Mouse (Mus musculus): ENCODE results near the gene Lmtk3.
A peak's percentile ranks its signal among the peaks of the same experiment; 100 is the strongest.

Gene Lmtk3

DNA sequence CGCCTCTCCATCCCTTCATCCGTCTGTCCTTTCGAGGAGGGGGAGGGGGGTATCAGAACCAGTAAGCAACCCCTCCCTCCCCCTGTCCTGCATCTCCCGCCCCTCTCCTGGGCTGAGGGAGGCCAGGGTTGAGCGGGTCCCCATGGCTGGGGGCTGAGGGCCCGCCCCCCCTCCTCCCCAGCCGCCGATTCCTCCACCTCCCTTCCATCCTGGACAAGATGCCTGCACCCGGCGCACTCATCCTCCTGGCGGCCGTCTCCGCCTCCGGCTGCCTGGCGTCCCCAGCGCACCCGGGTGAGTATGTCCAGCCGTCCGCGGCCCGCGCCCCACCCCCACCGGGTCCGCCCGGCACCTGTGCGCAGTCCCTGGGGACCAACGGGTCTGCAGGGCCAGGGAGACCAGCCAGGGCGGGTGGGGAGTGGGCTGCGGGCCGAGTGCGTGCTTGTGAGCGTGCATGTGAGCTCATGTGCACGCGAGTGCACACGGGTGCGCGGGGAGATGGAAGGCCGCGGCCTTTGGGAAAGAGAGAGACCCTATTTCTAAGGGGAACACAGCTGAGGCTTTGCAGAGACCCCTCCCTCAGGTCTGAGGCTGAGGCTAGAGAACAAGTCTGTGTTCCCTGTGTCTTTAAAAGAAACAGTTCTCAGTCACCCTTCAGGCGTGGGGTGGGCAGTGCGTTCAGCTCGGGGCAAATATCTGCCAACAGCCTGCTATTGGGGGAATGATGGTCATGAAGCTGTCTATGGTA, 2.0 kb downstream of the Lmtk3 start:
- DNase-seq, result no peak

DNA sequence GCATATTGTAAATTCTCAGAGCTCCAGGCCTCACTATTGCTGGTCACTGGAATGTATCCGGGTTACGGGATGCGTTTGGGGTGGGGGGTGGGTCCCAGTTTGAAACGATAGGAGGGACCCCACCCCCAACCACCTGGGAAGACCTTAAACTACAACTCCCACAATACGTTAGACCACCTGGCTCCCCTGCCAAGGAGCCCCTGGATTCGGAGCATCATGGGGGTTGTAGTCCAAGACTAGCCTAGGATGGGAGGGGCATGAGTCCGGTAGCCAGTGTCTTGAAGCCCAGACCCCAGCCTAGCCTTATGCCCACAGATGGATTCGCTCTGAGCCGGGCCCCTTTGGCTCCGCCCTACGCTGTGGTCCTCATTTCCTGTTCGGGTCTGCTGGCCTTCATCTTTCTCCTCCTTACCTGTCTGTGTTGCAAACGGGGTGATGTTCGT, 2.6 kb downstream of the Lmtk3 start:
- DNase-seq, result no peak

GRCm38 (mm10) chr7:45786661-45787413, 3.3 kb downstream of the Lmtk3 start:
- DNase-seq, result no peak

DNA sequence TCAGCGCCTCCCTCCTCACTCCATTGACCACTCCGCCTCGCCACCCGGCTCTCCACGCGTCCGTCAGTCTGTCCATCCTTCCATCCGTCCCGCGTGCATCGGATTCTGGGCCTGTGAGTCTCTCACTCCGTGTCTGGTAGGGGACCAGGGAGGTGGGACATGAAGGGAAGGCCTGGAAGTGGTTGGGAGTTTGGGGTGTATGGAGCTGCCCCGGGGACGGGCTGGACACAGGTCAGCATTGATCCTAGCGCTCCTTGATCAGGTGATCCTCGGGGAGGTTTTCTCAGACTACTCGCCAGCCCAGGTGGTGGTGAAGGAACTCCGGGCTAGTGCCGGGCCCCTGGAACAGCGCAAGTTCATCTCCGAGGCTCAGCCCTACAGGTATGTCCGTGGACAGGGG, 4.1 kb downstream of the Lmtk3 start:
- DNase-seq, result no peak

DNA sequence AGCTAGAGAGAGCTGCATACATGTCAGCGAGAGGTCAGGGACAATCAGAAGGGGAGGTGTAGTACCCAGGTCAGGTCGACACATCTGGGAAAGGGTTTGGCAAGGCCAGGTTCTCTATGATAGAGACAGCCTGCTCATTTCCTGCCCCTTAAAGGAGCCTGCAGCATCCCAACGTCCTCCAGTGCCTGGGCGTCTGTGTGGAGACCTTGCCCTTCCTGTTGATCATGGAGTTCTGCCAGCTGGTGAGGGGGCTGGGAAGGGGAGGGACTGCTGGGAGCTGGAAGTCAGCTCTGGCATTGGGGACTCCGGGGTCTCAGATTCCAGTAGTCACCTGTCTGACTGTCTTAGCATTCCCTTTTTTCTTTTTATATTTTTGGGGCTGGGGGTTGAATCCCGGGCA, 7.2 kb downstream of the Lmtk3 start:
- no peak for DNase-seq

- DNase-seq, result no peak
These were observed 8.4 kb downstream of the Lmtk3 start for GRCm38 (mm10) chr7:45791756-45792490.

GRCm38 (mm10) chr7:45793240-45793639, 9.7 kb downstream of the Lmtk3 start:
- DNase-seq, result no peak

GRCm38 (mm10) chr7:45793969-45794585, 10.5 kb downstream of the Lmtk3 start:
- no peak for DNase-seq

GRCm38 (mm10) chr7:45794971-45795370, 11.4 kb downstream of the Lmtk3 start:
- DNase-seq, result no peak

GRCm38 (mm10) chr7:45796950-45797349, 13.4 kb downstream of the Lmtk3 start:
- no peak for DNase-seq

GRCm38 (mm10) chr7:45797661-45798510, 14.3 kb downstream of the Lmtk3 start:
- DNase-seq, result no peak

DNA sequence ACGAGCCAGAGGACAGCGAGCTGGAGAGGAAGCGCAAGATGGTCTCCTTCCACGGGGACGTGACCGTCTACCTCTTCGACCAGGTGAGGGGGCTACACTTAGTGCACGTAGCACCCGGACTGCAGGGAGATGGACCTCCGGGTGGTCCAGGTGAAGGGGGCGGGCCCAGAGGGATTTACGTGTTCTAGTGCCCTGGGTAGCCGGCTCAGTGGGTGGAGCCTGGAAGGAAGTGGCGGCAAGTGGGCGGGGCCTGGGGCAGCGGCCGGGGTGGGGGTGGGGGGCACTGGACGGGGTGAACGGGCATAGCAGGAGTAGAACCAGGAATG, 14.9 kb downstream of the Lmtk3 start:
- peak; percentile 36 to 53 for DNase-seq

- DNase-seq, result no peak
These were observed 15.4 kb downstream of the Lmtk3 start for GRCm38 (mm10) chr7:45798931-45799330.

GRCm38 (mm10) chr7:45800001-45800400, 16.5 kb downstream of the Lmtk3 start:
- DNase-seq, result no peak

DNA sequence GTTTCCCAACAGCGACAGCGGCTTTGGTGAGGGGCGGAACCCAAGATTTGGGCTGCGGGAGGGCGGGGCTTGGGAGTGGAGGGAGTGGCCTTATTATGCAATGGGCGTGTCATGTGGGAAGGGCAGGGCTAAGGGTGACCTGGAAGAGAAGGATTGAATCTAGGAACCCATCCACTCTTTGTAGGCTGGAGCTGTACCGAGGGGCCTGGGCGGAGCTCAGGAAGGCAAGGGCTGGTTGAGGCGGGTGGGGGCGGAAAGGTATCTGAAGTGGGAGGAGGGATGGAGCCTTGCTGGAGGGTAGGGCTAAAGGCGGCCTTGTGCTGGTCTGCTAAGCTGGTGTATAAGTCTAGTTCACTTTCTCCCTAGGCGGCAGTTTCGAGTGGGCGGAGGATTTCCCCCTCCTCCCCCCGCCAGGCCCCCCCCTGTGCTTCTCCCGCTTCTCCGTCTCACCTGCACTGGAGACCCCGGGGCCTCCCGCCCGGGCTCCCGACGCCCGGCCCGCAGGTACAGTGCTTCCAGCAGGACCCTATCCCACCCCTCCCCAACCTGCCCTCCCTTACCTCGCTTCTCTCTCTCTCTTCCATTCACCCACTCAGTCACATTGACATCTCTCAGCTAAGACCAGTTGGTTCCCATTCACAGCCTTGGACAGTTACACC, 17.1 kb downstream of the Lmtk3 start:
- DNase-seq, result peak; percentile 39 to 54

DNA sequence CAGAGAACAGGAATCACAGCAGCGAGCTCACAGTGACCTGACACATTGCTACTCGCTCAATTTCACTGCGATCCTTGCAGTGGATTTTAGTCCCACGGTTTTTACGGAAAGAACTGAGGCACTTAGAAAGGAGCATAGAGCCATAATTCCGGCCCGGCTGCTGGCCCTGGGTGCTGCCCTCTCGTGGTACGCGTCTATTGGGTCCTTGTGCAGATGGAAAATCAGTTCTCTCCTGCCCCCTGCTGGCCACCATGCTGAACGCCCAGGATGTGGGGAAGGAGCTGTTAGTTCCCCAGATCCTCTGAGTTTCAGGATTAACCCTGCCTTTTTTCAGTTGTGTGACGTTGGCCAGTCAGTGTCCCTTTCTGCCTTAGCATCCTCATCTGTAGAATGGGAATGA, 17.8 kb downstream of the Lmtk3 start:
- peak; percentile 81 to 94 for DNase-seq

- no peak for DNase-seq
These were observed 19.0 kb downstream of the Lmtk3 start for GRCm38 (mm10) chr7:45802551-45802950.

DNA sequence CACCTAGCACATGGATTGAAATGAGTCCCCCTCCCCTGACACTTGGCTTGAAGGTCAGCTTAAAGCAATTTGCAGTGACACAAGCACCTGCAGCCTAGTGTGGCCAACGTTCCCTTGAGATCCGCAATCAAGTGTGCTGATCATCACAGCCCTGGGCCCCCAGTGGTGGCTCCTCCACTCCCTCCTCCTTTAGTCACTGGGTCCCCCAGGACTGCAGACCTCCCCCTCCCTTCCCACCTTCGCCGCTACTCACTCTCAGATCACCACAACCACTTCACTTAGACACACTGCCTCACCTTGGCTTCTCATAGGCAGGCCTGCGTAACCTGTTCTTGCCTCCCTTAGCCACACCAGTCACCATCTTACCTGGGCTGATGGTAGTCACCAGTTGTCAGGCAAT, 22.4 kb downstream of the Lmtk3 start:
- no peak for DNase-seq

DNA sequence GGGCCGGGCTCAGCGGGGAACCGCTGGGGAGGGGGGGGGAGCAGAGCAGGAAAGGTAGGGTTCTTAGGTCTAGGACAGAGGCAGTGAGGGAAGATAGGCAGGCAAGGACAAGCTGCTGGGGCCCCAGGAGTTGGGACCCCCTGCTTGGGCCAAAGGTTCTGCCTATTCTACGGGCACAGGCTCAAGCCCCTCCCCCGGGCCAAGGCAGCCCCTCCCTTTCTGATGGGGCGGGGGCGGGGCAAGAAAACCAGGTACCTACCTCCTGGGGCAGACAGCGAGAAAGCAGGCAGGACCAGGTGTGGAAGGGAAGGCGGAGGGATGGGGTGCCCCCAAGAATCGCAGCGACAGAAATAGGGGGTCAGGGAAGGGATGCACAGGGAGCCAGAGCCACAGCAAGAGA, 24.9 kb downstream of the Lmtk3 start:
- DNase-seq, result no peak

DNA sequence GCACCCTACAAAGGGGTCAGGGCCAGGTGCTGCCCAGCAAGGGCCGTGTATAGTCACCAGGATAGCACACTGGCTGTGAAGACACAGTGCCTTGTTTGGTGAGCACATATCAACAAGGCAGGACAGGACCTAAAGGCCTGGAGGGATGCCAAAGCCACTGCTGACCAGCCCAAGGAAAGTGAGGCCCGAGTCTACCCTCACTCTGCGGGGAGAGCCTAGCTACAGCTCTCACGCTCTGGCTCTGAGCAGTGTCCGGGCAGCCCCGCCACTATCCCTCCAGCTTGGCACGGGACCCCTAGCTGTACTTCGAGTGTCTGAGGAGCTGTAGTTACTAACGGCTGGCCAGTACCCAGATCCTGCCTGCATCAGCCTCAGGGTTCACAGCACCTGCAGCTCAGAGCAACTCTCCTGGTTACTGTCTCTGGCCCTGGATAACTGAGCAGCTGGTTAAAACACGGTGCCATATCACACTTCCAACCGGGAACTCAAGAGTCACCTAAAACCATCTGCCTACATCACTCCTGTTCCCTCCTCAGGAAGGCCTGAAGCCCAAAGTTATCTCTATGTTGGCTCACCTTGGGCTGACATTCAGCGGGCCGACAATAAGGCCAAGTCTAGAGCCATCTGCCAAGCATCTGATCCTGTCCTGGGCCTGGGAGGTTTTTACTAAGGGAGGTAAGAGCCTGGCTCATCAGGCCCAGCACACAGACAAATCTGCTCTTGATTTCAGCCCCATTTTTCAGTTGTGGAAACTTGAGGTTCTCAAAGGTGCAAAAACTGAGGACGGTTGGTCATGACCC, 25.9 kb downstream of the Lmtk3 start:
- DNase-seq, result no peak

DNA sequence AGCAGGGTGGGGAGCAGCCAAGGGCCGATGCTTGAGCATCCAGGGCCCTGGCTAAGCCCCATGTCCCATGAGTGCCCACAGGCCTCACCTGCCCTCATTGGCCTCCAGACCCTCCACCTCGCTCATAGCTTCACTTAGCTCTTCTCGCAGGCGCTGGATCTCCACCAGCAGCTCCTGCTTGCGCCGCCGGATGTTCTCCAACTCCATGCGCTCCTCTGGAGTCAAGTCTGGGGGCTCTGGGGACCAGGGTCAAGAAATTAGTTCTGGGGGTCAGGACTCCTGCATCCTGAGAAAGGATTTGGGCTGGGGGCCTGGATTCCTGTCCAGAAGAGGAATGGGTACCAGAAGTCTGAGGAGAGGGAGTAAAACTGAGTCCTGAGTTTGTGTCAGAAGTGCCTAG, 29.4 kb downstream of the Lmtk3 start:
- no peak for DNase-seq

All from spleen, adult 18-20 months (tissue).